Mouse (Mus musculus) ES-Bruce4 (cell line): ENCODE results near the gene Rdh5.

Experiments
- CTCF ChIP-seq: IDR thresholded peaks from one replicate; pipeline ENCODE4 v1.8.1; 2011; ENCODE audit warnings: low read depth, low read length
- POLR2A ChIP-seq: IDR thresholded peaks from one replicate; pipeline ENCODE4 v1.8.1; 2011; ENCODE audit warnings: low read length; ENCODE audit not compliant: insufficient read depth

DNA sequence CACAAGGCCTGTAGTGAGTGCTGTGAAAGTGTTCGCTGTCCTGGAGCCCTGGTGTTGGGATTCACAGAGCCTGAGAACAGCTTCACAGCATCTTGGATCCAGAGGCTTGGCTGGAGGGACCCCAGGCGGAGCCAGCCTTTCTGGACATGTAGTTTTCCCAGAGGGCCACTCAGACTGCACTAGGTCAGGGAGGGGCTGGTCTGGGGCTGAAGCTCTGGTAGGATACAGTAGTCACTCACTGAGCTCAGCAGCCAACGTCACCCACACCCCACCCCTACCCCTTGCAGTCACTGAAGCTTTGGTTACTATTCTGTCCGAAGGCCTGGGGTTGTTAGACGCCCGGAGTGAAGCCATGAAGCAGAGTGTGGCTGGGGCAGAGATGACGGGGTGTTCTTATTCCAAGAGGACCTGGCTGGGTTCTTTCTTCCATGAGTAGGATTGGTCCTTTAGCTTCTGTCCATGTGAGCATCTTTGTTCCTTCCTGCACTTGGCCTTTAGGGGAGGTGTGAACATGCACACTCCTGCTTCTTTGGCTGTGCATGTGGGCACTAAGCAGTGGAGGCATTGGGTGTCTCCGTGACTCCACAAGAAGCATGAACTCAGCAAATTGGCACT lies 13.2 kb upstream of the Rdh5 start:
- TF ChIP-seq CTCF = no peak
- TF ChIP-seq POLR2A = no peak
